Mouse (Mus musculus) intestine, embryonic 16.5 days (tissue): ENCODE measurements around the gene 2900026A02Rik. TPM values are rescaled to one million over a fixed set of nuclear protein-coding genes. Genes with fewer than 3 reads are reported as not detected.

Experiments
- ATAC-seq: fragments of 200-750 bp; cut with Nextera tagmentation; 2 replicates; pipeline ENCODE4 v1.8.0; 2017; ENCODE audit warnings: moderate TSS enrichment, moderate library complexity
- H3K27ac ChIP-seq: fragments of 300-500 bp; sonication (generic); 2 replicates; pipeline ENCODE4 v1.5.1; 2014; ENCODE audit warnings: mild to moderate bottlenecking, low read length
- H3K27me3 ChIP-seq: fragments of 300-500 bp; sonication (generic); replicated peaks from 2 replicates; pipeline ENCODE4 v1.6.1; 2014; ENCODE audit warnings: low read length, control low read depth, mixed read lengths; ENCODE audit not compliant: control insufficient read depth, insufficient read depth
- H3K36me3 ChIP-seq: fragments of 300-500 bp; sonication (generic); 2 replicates; pipeline ENCODE4 v1.6.1; 2014; ENCODE audit warnings: low read length, control low read depth; ENCODE audit not compliant: control insufficient read depth, insufficient read depth
- H3K4me1 ChIP-seq: fragments of 300-500 bp; sonication (generic); 2 replicates; pipeline ENCODE4 v1.6.1; 2014; ENCODE audit warnings: low read length, control low read depth, mixed read lengths; ENCODE audit not compliant: control insufficient read depth, insufficient read depth
- H3K4me2 ChIP-seq: fragments of 300-500 bp; sonication (generic); 2 replicates; pipeline ENCODE4 v1.6.1; 2014; ENCODE audit warnings: low read depth, low read length, control low read depth
- H3K4me3 ChIP-seq: fragments of 300-500 bp; sonication (generic); 2 replicates; pipeline ENCODE4 v1.5.1; 2014; ENCODE audit warnings: mild to moderate bottlenecking, low read length
- H3K9ac ChIP-seq: fragments of 300-500 bp; sonication (generic); 2 replicates; pipeline ENCODE4 v1.6.1; 2014; ENCODE audit warnings: low read depth, low read length
- H3K9me3 ChIP-seq: fragments of 300-500 bp; sonication (generic); 2 replicates; pipeline ENCODE4 v1.6.1; 2016; ENCODE audit warnings: low read length, control low read depth; ENCODE audit not compliant: control insufficient read depth
- WGBS: fragments of 180-500 bp; shearing (Covaris S2); extraction: QIAGEN DNeasy Blood & Tissue Kit; methylation state at CpG from one replicate; pipeline ENCODE4 v1.1.7; 2014; 5-methylcytosine and 5-hydroxymethylcytosine counted together
- polyA plus RNA-seq: library from polyadenylated mRNA; unstranded; fragments of >200 nt; fragmentation: Nextera tagmentation; extraction: Ambion mirVana; gene quantifications from 2 replicates; pipeline ENCODE4 v1.2.1, GENCODE M21; 2015

Gene 2900026A02Rik
- polyA plus RNA-seq = 8.3 and 9.5 TPM in 2 replicates

DNA sequence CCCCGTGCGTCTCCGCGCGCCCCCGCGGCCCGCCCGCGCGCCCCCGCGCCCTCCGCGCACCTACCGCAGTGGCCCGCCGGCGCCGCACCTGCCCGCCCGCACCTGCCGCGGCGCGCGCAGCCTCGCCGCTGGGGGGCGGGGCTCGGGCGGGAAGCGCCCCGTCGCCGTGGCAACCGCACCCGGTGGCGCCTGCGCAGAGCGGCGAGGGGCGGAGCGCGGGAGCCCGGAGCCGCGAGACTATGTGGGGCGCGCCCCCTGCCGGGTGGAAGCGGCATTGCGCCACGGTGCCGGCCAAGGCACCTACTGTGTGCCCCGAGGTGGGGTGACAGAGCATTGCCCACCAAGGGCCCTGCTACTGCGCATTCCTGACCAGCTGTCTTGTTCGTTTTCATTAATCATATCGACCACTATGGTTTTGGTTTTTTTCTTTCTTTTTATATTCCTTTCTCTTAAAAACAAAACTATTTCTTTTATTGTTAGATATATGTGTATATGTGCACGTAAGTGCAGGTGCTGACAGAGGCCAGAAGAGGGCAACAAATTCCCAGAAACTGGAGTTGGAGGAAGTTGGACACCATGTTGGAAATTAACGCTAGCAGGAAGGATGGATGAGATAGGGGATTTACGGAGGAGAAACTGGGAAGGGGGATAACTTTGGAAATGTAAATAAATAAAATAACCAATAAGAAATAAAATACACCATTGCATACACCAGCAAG, at the start of gene 2900026A02Rik:
Gene 2900026A02Rik, minus strand, starts transcription at position 90 of the 719 bp plus-strand sequence.
- Histone ChIP-seq H3K27me3 (no peaks in the 10 kb centered on the region), H3K36me3 (no peaks in the 10 kb centered on the region), H3K9ac (peak within 1 kb of the TSS; percentile 79), H3K4me2 (peak within 1 kb of the TSS; percentile 96), H3K27ac (peak within 1 kb of the TSS; percentile 91), H3K9me3 (no peaks in the 10 kb centered on the region), H3K4me3 (peak within 1 kb of the TSS; percentile 79), H3K4me1 (peaks cover 27% of the 10 kb centered on the region)
- 11% methylated on average over 36 of the region's 62 CpGs for WGBS
- ATAC-seq = peak; percentile 41

GRCm38 (mm10) chr5:113270043-113270442, 49.0 kb upstream of the 2900026A02Rik start:
- ATAC-seq = no peak
- H3K36me3 ChIP-seq = no peaks in the 10 kb centered on the region
- no peak overlapping the region for H3K4me3 ChIP-seq

DNA sequence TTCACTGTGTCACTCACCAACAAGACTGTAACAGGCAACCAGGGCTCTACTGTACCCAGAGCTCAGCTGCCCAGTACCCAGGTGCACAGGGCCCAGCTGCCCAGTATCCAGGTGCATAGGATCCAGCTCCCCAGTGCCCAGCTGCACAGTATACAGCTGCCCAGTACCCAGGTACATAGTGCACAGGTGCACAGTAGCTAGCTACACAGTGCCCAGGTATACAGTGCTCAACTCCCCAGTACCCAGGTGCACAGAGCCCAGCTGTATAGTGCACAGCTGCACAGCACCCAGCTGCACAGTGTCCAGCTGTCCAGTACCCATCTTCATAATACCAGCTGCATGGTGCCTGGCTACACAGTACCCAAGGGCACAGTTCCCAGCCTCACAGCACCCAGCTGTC, 47.2 kb upstream of the 2900026A02Rik start:
- no peak overlapping the region for H3K4me3 ChIP-seq
- H3K9ac ChIP-seq = no peak overlapping the region
- H3K27ac ChIP-seq = no peak overlapping the region
- no peak overlapping the region for H3K4me2 ChIP-seq
- no peaks in the 10 kb centered on the region for H3K4me1 ChIP-seq
- H3K9me3 ChIP-seq = no peaks in the 10 kb centered on the region; the same call in 1 of the 2 replicates
- ATAC-seq = no peak
- no peaks in the 10 kb centered on the region for H3K36me3 ChIP-seq
- no peaks in the 10 kb centered on the region for H3K27me3 ChIP-seq

More at GRCm38 (mm10) chr5:113270043-113270442, 49.0 kb upstream of the 2900026A02Rik start:
- Histone ChIP-seq H3K27ac (no peak overlapping the region), H3K9me3 (no peaks in the 10 kb centered on the region; the same call in 1 of the 2 replicates), H3K4me2 (no peak overlapping the region), H3K9ac (no peak overlapping the region), H3K27me3 (no peaks in the 10 kb centered on the region), H3K4me1 (no peaks in the 10 kb centered on the region)
- WGBS = 88% methylated on average over 3 of the region's 3 CpGs

- Histone ChIP-seq H3K4me2 (no peak overlapping the region), H3K4me3 (no peak overlapping the region), H3K9ac (no peak overlapping the region), H3K9me3 (no peaks in the 10 kb centered on the region; the same call in 1 of the 2 replicates), H3K27ac (no peak overlapping the region), H3K27me3 (no peaks in the 10 kb centered on the region), H3K36me3 (no peaks in the 10 kb centered on the region), H3K4me1 (no peaks in the 10 kb centered on the region)
- no peak for ATAC-seq
- 81% methylated on average over 8 of the region's 8 CpGs for WGBS
Observed at GRCm38 (mm10) chr5:113265637-113266036, 44.6 kb upstream of the 2900026A02Rik start.

GRCm38 (mm10) chr5:113250806-113251205, 29.8 kb upstream of the 2900026A02Rik start:
- Histone ChIP-seq H3K9me3 (no peaks in the 10 kb centered on the region), H3K4me1 (no peaks in the 10 kb centered on the region), H3K9ac (no peak overlapping the region), H3K27me3 (no peaks in the 10 kb centered on the region), H3K36me3 (no peaks in the 10 kb centered on the region), H3K27ac (no peak overlapping the region), H3K4me2 (no peak overlapping the region), H3K4me3 (no peak overlapping the region)
- 93% methylated on average over 11 of the region's 11 CpGs for WGBS
- ATAC-seq = no peak

DNA sequence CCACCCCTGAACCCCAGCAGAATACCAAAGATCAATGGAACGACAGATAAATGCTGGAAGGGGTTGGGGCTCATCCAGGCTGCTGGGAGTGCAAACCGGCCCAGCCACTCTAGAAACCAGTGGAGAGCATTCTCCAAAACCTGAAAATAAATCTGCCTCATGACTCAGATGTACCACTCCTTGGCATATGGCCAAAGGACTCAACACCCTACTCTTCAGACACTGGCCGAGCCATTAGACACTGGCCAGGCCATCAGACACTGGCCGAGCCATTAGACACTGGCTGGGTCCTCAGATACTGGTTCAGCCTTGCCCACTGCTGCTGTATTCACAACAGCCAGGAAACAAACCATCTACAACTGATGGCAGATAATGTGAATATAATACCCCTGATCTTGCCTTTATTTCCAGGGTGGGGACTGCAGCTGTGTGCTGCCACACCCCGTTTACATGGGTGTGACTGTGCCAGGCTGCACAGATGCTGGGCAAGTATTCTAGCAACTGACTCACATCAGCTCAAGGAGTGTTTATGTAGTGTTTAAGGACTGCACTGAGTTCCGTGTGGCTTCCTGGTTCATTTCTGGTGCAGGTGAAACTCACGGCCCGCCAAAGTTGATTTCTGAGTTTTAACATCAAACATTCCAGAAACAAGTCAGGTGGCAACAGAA, 28.4 kb upstream of the 2900026A02Rik start:
- Histone ChIP-seq H3K9ac (no peak overlapping the region), H3K9me3 (no peaks in the 10 kb centered on the region), H3K36me3 (no peaks in the 10 kb centered on the region), H3K27me3 (no peaks in the 10 kb centered on the region), H3K27ac (no peak overlapping the region), H3K4me3 (no peak overlapping the region), H3K4me2 (no peak overlapping the region), H3K4me1 (no peaks in the 10 kb centered on the region)
- peak; percentile 48; the same call in 1 of the 2 replicates for ATAC-seq
- 61% methylated on average over 8 of the region's 8 CpGs for WGBS

DNA sequence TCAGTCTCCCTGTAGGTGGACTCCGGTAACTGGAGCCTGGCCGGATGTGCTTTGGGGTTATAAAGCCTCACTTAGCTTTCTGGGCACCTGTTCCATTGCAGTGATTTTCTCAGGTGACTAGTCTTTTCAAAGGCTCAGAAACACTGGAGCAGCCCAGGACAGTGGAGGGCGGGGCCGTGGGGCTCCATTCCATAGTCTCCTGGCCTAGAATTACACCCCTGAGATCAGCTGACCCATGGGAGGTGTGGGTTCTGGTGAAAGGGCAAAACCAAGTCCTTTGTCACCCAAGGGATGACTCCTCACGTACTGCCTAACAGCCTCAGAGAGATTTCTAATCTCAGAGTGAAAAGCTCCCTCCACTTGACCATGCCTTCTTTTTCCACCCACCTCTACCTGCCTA, 9.2 kb upstream of the 2900026A02Rik start:
- H3K27me3 ChIP-seq = no peaks in the 10 kb centered on the region
- H3K4me1 ChIP-seq = peaks cover 16% of the 10 kb centered on the region
- no peak overlapping the region for H3K4me3 ChIP-seq
- H3K36me3 ChIP-seq = no peaks in the 10 kb centered on the region
- WGBS = 64% methylated on average over 5 of the region's 5 CpGs
- no peak overlapping the region for H3K9ac ChIP-seq
- peak; percentile 81 for ATAC-seq
- no peak overlapping the region for H3K4me2 ChIP-seq
- H3K27ac ChIP-seq = peak overlapping the region; percentile 35; the same call in 1 of the 2 replicates
- H3K9me3 ChIP-seq = no peaks in the 10 kb centered on the region

DNA sequence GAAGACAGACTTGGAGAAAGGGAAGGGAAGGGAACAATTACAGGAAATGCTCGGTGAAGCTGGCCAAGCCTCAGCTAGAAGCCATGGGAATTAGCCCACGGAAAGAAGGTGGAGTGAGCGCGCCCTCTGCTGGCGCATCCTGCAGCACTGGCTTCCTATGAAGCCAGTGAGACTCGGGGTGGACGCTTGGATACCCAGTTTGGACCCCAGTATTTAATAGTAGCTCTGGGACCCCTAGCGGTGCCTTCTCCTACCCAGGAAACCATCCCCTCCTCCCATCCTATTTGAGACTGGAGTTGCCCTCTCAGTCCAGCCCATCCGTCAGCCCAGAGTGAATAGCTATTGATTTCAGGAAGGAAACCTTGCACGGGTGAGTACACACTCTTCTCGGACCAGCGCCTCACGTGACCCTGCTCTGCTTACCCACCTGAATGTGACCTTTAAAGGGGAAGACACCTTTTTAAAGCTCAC, 5.6 kb upstream of the 2900026A02Rik start, which contains the start of gene Tmem211:
Gene Tmem211, plus strand, starts transcription at position 278 of the 471 bp plus-strand sequence.
- Histone ChIP-seq H3K9ac (peak within 1 kb of the TSS; percentile 66), H3K4me2 (peak within 1 kb of the TSS; percentile 59), H3K4me1 (peaks cover 16% of the 10 kb centered on the region), H3K27ac (peak within 1 kb of the TSS; percentile 35), H3K27me3 (no peaks in the 10 kb centered on the region), H3K36me3 (no peaks in the 10 kb centered on the region), H3K9me3 (no peaks in the 10 kb centered on the region), H3K4me3 (peak within 1 kb of the TSS; percentile 33)
- under 1% methylated on average over 13 of the region's 13 CpGs for WGBS
- peak; percentile 75 for ATAC-seq

- ATAC-seq = no peak
- Histone ChIP-seq H3K27ac (peak overlapping the region; percentile 10; the same call in 1 of the 2 replicates), H3K4me1 (peaks cover 16% of the 10 kb centered on the region), H3K36me3 (no peaks in the 10 kb centered on the region), H3K27me3 (no peaks in the 10 kb centered on the region), H3K9me3 (no peaks in the 10 kb centered on the region), H3K4me3 (peak overlapping the region; percentile 31; the same call in 1 of the 2 replicates), H3K4me2 (peak overlapping the region; percentile 59), H3K9ac (peak overlapping the region; percentile 66; the same call in 1 of the 2 replicates)
- 26% methylated on average over 25 of the region's 25 CpGs for WGBS
Observed at GRCm38 (mm10) chr5:113225686-113226435, 4.8 kb upstream of the 2900026A02Rik start.
